Mouse (Mus musculus): ENCODE measurements around the gene Mfn2.

DNA sequence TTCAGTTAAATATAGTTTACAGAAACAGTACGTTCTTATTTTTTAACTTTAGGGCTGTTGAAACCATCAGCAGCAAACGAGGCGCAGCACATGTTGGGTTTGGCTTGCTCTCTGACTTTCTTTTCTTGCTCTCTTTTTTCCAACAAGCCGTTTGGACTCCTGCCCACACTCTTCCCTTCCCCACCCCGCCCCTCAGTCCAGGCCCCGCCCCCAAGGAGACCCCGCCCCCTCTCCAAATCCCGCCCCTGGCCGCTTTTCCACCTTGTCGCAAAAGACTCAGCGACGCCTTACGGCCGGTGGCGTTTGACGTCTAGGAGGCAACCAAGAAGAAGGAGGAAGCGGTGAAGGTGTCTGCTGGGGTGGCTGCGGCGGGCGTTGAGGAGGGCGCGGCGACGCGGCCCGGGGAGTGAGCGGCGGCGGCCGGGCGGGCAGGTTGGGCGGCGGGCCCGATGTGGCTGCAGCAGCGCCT lies 36.1 kb upstream of the Mfn2 start, which contains the start of gene 2510039O18Rik:
- TF ChIP-seq MAX (IDR thresholded peaks at IDR 0.05): no peak
- TF ChIP-seq CTCF (IDR thresholded peaks at IDR 0.05; ENCODE audit: control insufficient read depth, insufficient read depth, insufficient read length): no peak
- TF ChIP-seq USF1 (IDR thresholded peaks at IDR 0.05; ENCODE audit: low read depth): no peak
- no peak for TF ChIP-seq MYOD1 (IDR thresholded peaks at IDR 0.05; ENCODE audit: control insufficient read depth, insufficient read length, low read depth)
- TF ChIP-seq FOSL1 (IDR thresholded peaks at IDR 0.05; ENCODE audit: insufficient read depth, low read length, poor library complexity, severe bottlenecking): no peak
- TF ChIP-seq CEBPB (IDR thresholded peaks at IDR 0.05; ENCODE audit: low read depth): no peak
- no peak for TF ChIP-seq MYOG (IDR thresholded peaks at IDR 0.05; ENCODE audit: control insufficient read depth, extremely low read depth, insufficient read length)

Data from C2C12 (cell line).